Mouse (Mus musculus) cerebellum, adult 2 months (tissue): ENCODE data around the gene Pou5f1.
"Not testable (repeated sequence)": the region's sequence is repeated elsewhere in the genome, so short reads cannot be mapped to it uniquely, and the experiment has no call there.

Experiments
- CTCF ChIP-seq: fragments of 200-500 bp; IDR thresholded peaks from 2 replicates; pipeline ENCODE4 v1.5.1; 2011; ENCODE audit warnings: low read depth, mild to moderate bottlenecking, control low read depth, low read length, moderate library complexity, borderline replicate concordance; ENCODE audit not compliant: insufficient read depth
- POLR2A ChIP-seq: fragments of 200-500 bp; IDR thresholded peaks from 2 replicates; pipeline ENCODE4 v1.6.1; 2011; ENCODE audit warnings: low read length, control low read depth, borderline replicate concordance; ENCODE audit not compliant: insufficient read depth

GRCm38 (mm10) chr17:35465651-35466050, 40.2 kb upstream of the Pou5f1 start:
- not testable (repeated sequence) for TF ChIP-seq POLR2A
- peak; percentile 23; the same call in 1 of the 2 replicates for TF ChIP-seq CTCF
